Mouse (Mus musculus) ES-E14 (cell line): ENCODE data around the gene Mmp19. TPM values are rescaled to one million over a fixed set of nuclear protein-coding genes. Genes with fewer than 3 reads are reported as not detected.
A peak's percentile ranks its signal among the peaks of the same experiment; 100 is the strongest.

Experiments
- DNase-seq: peaks from one replicate; pipeline ENCODE4 v3.0.0-alpha.2; 2013; ENCODE audit warnings: low read depth, low spot score
- H3K27ac ChIP-seq: 2 replicates; pipeline ENCODE4 v1.5.1; 2012; ENCODE audit warnings: low read depth, mild to moderate bottlenecking, low read length, moderate library complexity, mixed read lengths; ENCODE audit not compliant: poor library complexity, insufficient read depth, severe bottlenecking
- H3K36me3 ChIP-seq: 2 replicates; pipeline ENCODE4 v1.6.1; 2012; ENCODE audit warnings: mild to moderate bottlenecking, low read length, moderate library complexity, mixed read lengths; ENCODE audit not compliant: control insufficient read depth, poor library complexity, insufficient read depth, severe bottlenecking
- H3K4me1 ChIP-seq, 2 experiments: fragments of 150-350 bp in 1 of 2; sonication (generic) in 1 of 2; 2 replicates each; pipeline ENCODE4 v1.6.1; 2012; ENCODE audit warnings: low read length in 2 of 2, mild to moderate bottlenecking in 1 of 2, mixed read lengths in 1 of 2; ENCODE audit not compliant: control insufficient read depth in 2 of 2, insufficient read depth in 2 of 2, poor library complexity in 1 of 2
- H3K4me3 ChIP-seq, 2 experiments: fragments of 150-350 bp in 1 of 2; sonication (generic) in 1 of 2; 2 replicates each; pipeline ENCODE4 v1.5.1; 2012; ENCODE audit warnings: low read length in 2 of 2, low read depth in 1 of 2, mild to moderate bottlenecking in 1 of 2, mixed read lengths in 1 of 2; ENCODE audit not compliant: insufficient read depth in 1 of 2, poor library complexity in 1 of 2, severe bottlenecking in 1 of 2
- H3K9ac ChIP-seq: 2 replicates; pipeline ENCODE4 v1.6.1; 2012; ENCODE audit warnings: low read depth, mild to moderate bottlenecking, low read length, mixed read lengths; ENCODE audit not compliant: poor library complexity, insufficient read depth, severe bottlenecking
- H3K9me3 ChIP-seq: fragments of 150-350 bp; sonication (generic); 2 replicates; pipeline ENCODE4 v1.6.1; 2012; ENCODE audit warnings: low read depth, mild to moderate bottlenecking, low read length; ENCODE audit not compliant: control insufficient read depth, insufficient read depth
- CHD2 ChIP-seq: IDR thresholded peaks from 2 replicates; pipeline ENCODE4 v1.6.1; 2014; ENCODE audit warnings: mild to moderate bottlenecking, low read depth, low read length, inconsistent platforms
- HCFC1 ChIP-seq: IDR thresholded peaks from 2 replicates; pipeline ENCODE4 v1.6.1; 2012; ENCODE audit warnings: low read length, inconsistent platforms, borderline replicate concordance; ENCODE audit not compliant: insufficient read depth
- MAFK ChIP-seq: IDR thresholded peaks from 2 replicates; pipeline ENCODE4 v1.6.1; 2014; ENCODE audit warnings: mild to moderate bottlenecking, low read depth, low read length, inconsistent platforms; ENCODE audit not compliant: insufficient read depth
- ZC3H11A ChIP-seq: IDR thresholded peaks from 2 replicates; pipeline ENCODE4 v1.6.1; 2012; ENCODE audit warnings: low read depth, mild to moderate bottlenecking, inconsistent platforms, low read length, borderline replicate concordance
- ZNF384 ChIP-seq: IDR thresholded peaks from 2 replicates; pipeline ENCODE4 v1.6.1; 2012; ENCODE audit warnings: low read depth, low read length, inconsistent platforms
- in situ Hi-C, 2 experiments: fragments of 600-800 bp; cut with MboI; formaldehyde crosslinking; loops; one replicate each; pipeline ENCODE4 v1.15.1; 2025; ENCODE audit warnings: low sequenced_read_pairs in 2 of 2, inconsistent platforms in 1 of 2; ENCODE audit not compliant: unreplicated experiment in 2 of 2
- total RNA-seq: library from RNA; depleted of rRNA; stranded (reverse); fragments of 300-350 nt; gene quantifications from 2 replicates; pipeline ENCODE4 v1.2.3, GENCODE M21; 2012

Mmp19 gene
- total RNA-seq, 1 experiment, result 0.94 TPM

GRCm38 (mm10) chr10:128779011-128779795 lies 11.5 kb upstream of the Mmp19 start:
- TF ChIP-seq ZNF384 (no peak), CHD2 (no peak), ZC3H11A (no peak), MAFK (no peak), HCFC1 (no peak)
- Histone ChIP-seq H3K4me1 (no peaks in the 10 kb centered on the region), H3K9me3 (0 out of 2 replicates have a peak, but pooled peaks cover 1% of the 10 kb centered on the region), H3K9ac (no peak overlapping the region), H3K4me3 (no peak overlapping the region), H3K27ac (no peak overlapping the region), H3K36me3 (no peaks in the 10 kb centered on the region)
- in situ Hi-C loops, result no loop called here
- no peak for DNase-seq

GRCm38 (mm10) chr10:128780200-128780599 lies 10.5 kb upstream of the Mmp19 start:
- in situ Hi-C loops, result no loop called here
- no peak overlapping the region for H3K4me3 ChIP-seq
- TF ChIP-seq HCFC1 (no peak), CHD2 (no peak), MAFK (no peak), ZC3H11A (no peak), ZNF384 (no peak)
- no peak overlapping the region for H3K9ac ChIP-seq
- H3K9me3 ChIP-seq, result 0 out of 2 replicates have a peak, but pooled peaks cover 1% of the 10 kb centered on the region
- DNase-seq, result no peak
- no peaks in the 10 kb centered on the region for H3K36me3 ChIP-seq
- H3K27ac ChIP-seq, result no peak overlapping the region
- no peaks in the 10 kb centered on the region for H3K4me1 ChIP-seq

- in situ Hi-C loops, result no loop called here
- DNase-seq, result no peak
- Histone ChIP-seq H3K27ac (no peak overlapping the region), H3K9ac (no peak overlapping the region), H3K4me1 (no peaks in the 10 kb centered on the region; a peak in 2 of 4 replicates), H3K36me3 (no peaks in the 10 kb centered on the region), H3K4me3 (no peak overlapping the region), H3K9me3 (no peaks in the 10 kb centered on the region)
- no peak for TF ChIP-seq HCFC1
- no peak for TF ChIP-seq MAFK
- TF ChIP-seq ZNF384, result no peak
- no peak for TF ChIP-seq ZC3H11A
- TF ChIP-seq CHD2, result no peak
These were observed 1.3 kb downstream of the Mmp19 start for GRCm38 (mm10) chr10:128792041-128792440.

- no peak for TF ChIP-seq CHD2
- 0 out of 2 replicates have a peak, but pooled peaks have one; percentile 42 for TF ChIP-seq MAFK
- in situ Hi-C loops, result no loop called here
- no peak for DNase-seq
These were observed 2.5 kb downstream of the Mmp19 start for GRCm38 (mm10) chr10:128793258-128793657.

GRCm38 (mm10) chr10:128794391-128794790 lies 3.7 kb downstream of the Mmp19 start:
- no peak overlapping the region for H3K4me3 ChIP-seq
- H3K9me3 ChIP-seq, result no peaks in the 10 kb centered on the region
- TF ChIP-seq MAFK (no peak), ZNF384 (no peak), HCFC1 (no peak), CHD2 (no peak), ZC3H11A (no peak)
- H3K9ac ChIP-seq, result no peak overlapping the region
- in situ Hi-C loops, result no loop called here
- DNase-seq, result no peak
- no peaks in the 10 kb centered on the region; a peak in 2 of 4 replicates for H3K4me1 ChIP-seq
- no peak overlapping the region for H3K27ac ChIP-seq
- no peaks in the 10 kb centered on the region for H3K36me3 ChIP-seq

More at GRCm38 (mm10) chr10:128793258-128793657, 2.5 kb downstream of the Mmp19 start:
- no peaks in the 10 kb centered on the region; a peak in 2 of 4 replicates for H3K4me1 ChIP-seq
- H3K36me3 ChIP-seq, result no peaks in the 10 kb centered on the region
- no peak overlapping the region for H3K9ac ChIP-seq
- H3K9me3 ChIP-seq, result no peaks in the 10 kb centered on the region
- H3K4me3 ChIP-seq, result no peak overlapping the region
- no peak overlapping the region for H3K27ac ChIP-seq
